Mouse (Mus musculus) liver (tissue): ENCODE results near the gene Olfr1062.
"Not testable (repeated sequence)": the region's sequence is repeated elsewhere in the genome, so short reads cannot be mapped to it uniquely, and the experiment has no call there.

Experiments
- DNase-seq: peaks from one replicate; pipeline ENCODE4 v3.0.0-alpha.2; 2020; ENCODE audit warnings: mixed read lengths

The Olfr1062 gene

DNA sequence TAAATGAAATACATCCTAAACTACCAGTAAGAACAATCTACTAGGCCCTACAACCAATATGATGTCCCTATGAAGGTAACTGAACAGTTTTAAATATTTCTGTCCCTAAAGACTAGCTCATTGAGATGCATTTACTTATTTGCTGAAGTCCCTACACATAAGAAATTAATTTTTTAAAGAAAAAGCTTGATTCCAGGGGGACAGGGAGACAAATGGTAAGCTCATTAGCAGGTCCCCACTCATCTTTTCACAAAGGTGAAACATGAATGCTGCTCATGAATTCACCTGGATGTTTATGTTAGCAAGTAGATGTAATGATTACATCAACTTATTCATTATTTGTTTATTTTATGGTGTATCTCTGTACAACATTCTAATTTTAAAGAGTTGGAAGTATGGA is at the start of gene Olfr1062:
Gene Olfr1062 (minus strand): TSS at position 101 of the 400 bp plus-strand sequence.
- not testable (repeated sequence) for DNase-seq

DNA sequence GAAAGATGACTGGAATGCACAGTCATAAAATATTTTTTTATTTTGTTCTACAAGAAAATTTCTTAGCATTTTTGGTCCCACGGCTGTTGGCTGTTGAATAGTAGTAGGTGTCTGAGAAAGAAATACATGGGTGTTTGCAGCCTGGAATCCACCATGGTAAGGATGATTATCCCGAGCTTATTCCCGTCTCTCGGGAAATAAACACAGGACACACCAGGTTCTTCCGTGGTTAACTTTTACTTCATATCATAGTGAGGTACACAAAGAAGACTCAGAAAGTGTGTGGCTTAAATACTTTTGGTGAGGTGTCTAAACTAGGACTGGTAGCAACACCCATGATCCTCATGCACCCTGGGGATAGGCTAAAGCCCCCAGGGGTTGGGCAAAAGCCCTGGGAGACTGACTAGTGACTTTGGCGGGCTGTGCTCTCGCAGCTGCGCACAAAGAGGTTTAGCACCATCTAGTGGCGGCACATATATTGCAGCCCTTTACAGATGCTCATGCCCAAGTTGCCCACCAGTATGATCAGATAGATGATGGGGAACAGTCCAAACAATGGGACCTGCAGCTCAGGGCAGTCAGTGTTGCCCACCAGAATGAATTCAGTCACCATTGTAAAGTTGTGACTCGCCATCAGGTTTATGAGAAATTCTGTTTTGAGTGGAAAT is 38.0 kb upstream of the Olfr1062 start:
- DNase-seq: peak; percentile 29

DNA sequence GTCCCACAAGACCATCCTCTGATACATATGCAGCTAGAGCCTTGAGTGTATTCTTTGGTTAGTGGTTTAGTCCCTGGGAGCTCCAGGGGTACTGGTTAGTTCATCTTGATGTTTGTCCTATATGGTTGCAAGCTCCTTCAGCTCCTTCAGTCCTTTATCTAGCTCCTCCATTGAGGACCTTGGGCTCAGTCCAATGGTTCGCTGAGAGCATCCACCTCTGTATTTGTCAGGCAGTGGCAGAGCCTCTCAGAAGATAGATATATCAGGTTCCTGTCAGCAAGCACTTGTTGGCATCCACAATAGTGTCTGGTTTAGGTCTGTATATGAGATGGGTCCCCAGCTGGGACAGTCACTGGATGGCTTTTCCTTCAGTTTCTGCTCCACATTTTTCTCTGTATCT is 33.9 kb upstream of the Olfr1062 start:
- no peak for DNase-seq

- no peak for DNase-seq
These were observed 29.6 kb upstream of the Olfr1062 start, which contains the start of gene Olfr1066 for GRCm38 (mm10) chr2:86456169-86456568. Olfr1066 (minus strand) TSS chr2:86456269.

DNA sequence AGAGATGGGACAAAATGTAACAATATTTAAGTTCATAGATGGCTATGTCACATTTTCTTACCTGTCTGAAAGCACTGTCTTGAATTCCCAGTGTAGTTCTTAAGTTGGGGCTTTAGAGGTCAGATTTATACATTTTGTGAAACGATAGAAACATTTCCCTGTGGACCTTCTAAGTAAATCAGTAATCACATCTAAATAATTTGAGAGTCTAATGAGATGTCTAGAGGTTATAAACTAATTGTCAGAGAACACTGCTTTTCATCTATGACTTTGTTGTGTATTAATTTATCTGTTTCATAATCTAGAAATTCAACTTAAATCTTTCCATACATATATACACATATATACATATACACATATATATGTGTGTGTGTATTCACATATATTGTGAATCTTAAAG is 23.9 kb upstream of the Olfr1062 start, which contains the start of gene Olfr1065:
Gene Olfr1065 (minus strand): TSS at position 101 of the 400 bp plus-strand sequence.
- DNase-seq: not testable (repeated sequence)

DNA sequence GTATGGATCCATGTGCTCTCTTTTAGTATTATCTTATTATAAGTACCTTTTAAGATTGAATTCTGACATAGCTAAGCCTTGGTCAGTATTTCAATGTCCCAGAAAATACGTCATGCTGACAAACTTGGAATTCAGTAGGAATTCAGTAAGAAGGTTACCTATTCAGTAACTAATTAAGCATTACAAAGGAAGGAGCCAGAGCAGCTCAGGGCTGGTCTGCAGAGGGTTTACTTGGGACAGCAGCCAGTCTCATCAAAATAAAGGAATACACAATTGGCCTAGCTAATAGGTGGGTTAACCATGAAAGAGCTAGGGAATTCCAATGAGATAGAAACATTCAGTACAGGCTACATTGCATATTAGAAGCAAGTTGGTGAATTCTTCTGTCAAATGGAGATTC is 15.6 kb upstream of the Olfr1062 start:
- not testable (repeated sequence) for DNase-seq

DNA sequence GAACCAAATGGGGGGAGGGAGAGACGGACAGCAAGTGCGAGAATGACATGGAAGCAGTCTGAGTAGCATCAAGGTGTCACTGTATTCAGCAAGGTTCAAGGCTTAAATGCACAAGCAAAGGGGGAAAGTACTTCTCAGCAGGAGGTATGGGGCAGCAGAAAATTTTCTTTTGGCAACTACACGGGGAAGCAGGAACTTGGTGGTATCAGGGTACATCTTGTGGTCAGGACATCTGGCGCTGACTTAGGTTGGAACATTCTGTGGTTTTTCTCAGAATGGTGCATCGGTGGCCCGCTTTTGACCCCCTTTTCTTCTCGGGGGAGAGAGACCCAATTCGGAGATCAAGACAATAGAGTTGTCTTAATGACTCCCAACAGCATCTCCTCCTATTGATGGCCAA is 2.0 kb upstream of the Olfr1062 start:
- not testable (repeated sequence) for DNase-seq

GRCm38 (mm10) chr2:86413950-86414349 is 12.6 kb downstream of the Olfr1062 start, which contains the start of gene Olfr1061:
Olfr1061 (minus strand) TSS chr2:86414050.
- no peak for DNase-seq

DNA sequence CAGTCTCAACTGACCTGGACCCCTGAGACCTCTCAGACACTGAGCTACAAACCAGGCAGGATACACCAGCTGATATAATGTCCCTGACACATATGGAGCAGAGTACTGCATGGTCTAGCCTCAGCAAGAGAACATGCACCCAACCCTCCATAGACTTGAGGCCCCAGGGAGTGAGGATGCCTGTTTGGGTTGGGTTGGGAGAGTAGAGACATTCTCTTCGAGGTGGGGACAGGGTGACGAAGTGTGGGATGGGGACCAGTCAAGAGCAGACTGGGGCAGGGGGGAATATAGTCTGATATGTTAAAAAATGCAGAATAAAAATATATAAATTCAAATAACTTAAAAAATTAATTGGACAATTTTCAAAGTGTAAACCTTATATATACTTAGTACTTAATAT is 31.4 kb downstream of the Olfr1062 start:
- no peak for DNase-seq

DNA sequence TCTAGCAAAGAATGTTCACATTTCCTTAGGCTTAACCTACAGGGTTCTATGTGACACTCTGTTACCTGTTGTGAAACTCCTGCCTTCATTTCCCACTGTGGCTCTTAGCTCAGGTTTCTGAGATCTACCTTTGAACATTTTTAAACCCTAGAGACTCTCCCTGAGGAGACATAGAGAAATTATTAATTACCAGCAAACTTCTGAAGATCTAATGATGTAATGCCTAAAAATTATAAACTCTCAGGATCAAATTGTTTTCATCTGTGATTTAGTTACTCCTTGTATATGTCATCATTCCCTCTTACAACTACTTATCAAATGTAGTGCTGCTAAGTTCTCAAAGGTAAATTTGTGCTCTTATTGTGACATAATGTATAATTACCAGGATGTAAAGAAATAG is 38.1 kb downstream of the Olfr1062 start, which contains the start of gene Olfr1058:
Gene Olfr1058 (minus strand): TSS at position 101 of the 400 bp plus-strand sequence.
- not testable (repeated sequence) for DNase-seq

- DNase-seq: no peak
These were observed 48.3 kb downstream of the Olfr1062 start, which contains the start of gene Olfr1057 for GRCm38 (mm10) chr2:86378293-86378692. Olfr1057 (minus strand) TSS chr2:86378393.
